20 mouse cellular contexts compared by ENCODE assay signal in genomic region chr2:79695939-79696338, GRCm38 (mm10). TPM values are rescaled to one million over a fixed set of nuclear protein-coding genes. Genes with fewer than 3 reads are reported as not detected.
A peak's percentile ranks its signal among the peaks of the same experiment; 100 is the strongest.
DNase-seq lines count a peak whose midpoint lies in the region; ATAC-seq lines count a peak whose summit lies in the region.
"Had no signal": no experiment of that assay in that cellular context is flagged by ENCODE, and none has a peak within 500 bp of the region (broad histone marks: within the 10 kb centered on the region; RNA-seq: fewer than 3 reads in every experiment).

No protein-coding gene starts in this region.

- no peaks in the 10 kb centered on the region for H3K36me3 ChIP-seq in macrophage (ENCODE audit: inconsistent target)
- H3K36me3 ChIP-seq in hindbrain, embryonic 12.5 days: no peaks in the 10 kb centered on the region
- H3K36me3 ChIP-seq: limb, embryonic 12.5 days; midbrain, embryonic 12.5 days had no signal

- 9% methylated on average over 12 of the region's 12 CpGs for WGBS in macrophage (ENCODE audit: missing documents)
- 91% methylated on average over 12 of the region's 12 CpGs for WGBS in hindbrain, embryonic 12.5 days

- no peaks in the 10 kb centered on the region for H3K27me3 ChIP-seq in hindbrain, embryonic 12.5 days
- H3K27me3 ChIP-seq: limb, embryonic 12.5 days; midbrain, embryonic 12.5 days had no signal

- H3K9ac ChIP-seq in hindbrain, embryonic 12.5 days: no peak overlapping the region
- H3K9ac ChIP-seq: limb, embryonic 12.5 days; lung, embryonic 14.5 days; midbrain, embryonic 12.5 days had no signal

- no peak overlapping the region for H3K4me2 ChIP-seq in hindbrain, embryonic 12.5 days (replicated peaks)
- H3K4me2 ChIP-seq: heart, embryonic 11.5 days; limb, embryonic 12.5 days; lung, embryonic 14.5 days; midbrain, embryonic 12.5 days had no signal

- ATAC-seq in hematopoietic stem cell, adult 5-6 weeks (replicated peaks in 1 of 2; ENCODE audit: insufficient read depth in 1 of 2, low FRiP score in 2 of 2, low TSS enrichment in 1 of 2, low read depth in 1 of 2, poor library complexity in 2 of 2, severe bottlenecking in 2 of 2): peak; percentile 78 to 86
- no peak for ATAC-seq in megakaryocyte-erythroid progenitor cell, adult 5-6 weeks (replicated peaks; ENCODE audit: low FRiP score, low TSS enrichment, poor library complexity, severe bottlenecking)
- ATAC-seq in hindbrain, embryonic 12.5 days (ENCODE audit: low FRiP score): no peak
- ATAC-seq: hindbrain, embryonic 16.5 days had no signal

- peak; percentile 11 for DNase-seq in 416B (ENCODE audit: low read depth)
- peak; percentile 71 for DNase-seq in A20 (ENCODE audit: low read depth, low spot score)
- DNase-seq in ovary, postnatal 36 days (ENCODE audit: low spot score): no peak
- DNase-seq in cerebellum, postnatal 36 days: no peak
- DNase-seq: adrenal gland, postnatal 10 days; cerebellum, adult 2 months; gastrocnemius, postnatal 25 days; heart, postnatal 14 days; kidney, adult 11 months; lung, embryonic 14.5 days; thymus, postnatal 4 days had no signal

- no peaks in the 10 kb centered on the region for H3K4me1 ChIP-seq in hindbrain, embryonic 12.5 days
- H3K4me1 ChIP-seq: limb, embryonic 12.5 days; midbrain, embryonic 12.5 days had no signal

- H3K27ac ChIP-seq in macrophage: peak overlapping the region; percentile 87
- no peak overlapping the region for H3K27ac ChIP-seq in hindbrain, embryonic 12.5 days
- H3K27ac ChIP-seq: kidney, postnatal 0 days; limb, embryonic 12.5 days; midbrain, embryonic 12.5 days had no signal

- no peak overlapping the region for H3K4me3 ChIP-seq in macrophage (ENCODE audit: inconsistent target)
- no peak overlapping the region for H3K4me3 ChIP-seq in hindbrain, embryonic 12.5 days
- H3K4me3 ChIP-seq: limb, embryonic 12.5 days; midbrain, embryonic 12.5 days had no signal

- H3K79me2 ChIP-seq in macrophage (ENCODE audit: inconsistent target): no peaks in the 10 kb centered on the region

- H3K9me3 ChIP-seq in hindbrain, embryonic 12.5 days (replicated peaks): no peaks in the 10 kb centered on the region
- H3K9me3 ChIP-seq: limb, embryonic 12.5 days; midbrain, embryonic 12.5 days had no signal

RNA-seq across cellular contexts. Expression of gene Ppp1r1c, which starts 11.6 kb away (rescaled TPM):
- not detected in 2 replicates for total RNA-seq in hematopoietic stem cell, adult 5-6 weeks (2017)
- not detected for total RNA-seq in macrophage (2018; cell fraction: chromatin; rRNA removed)
- total RNA-seq in macrophage (2018; cell fraction: cytosol; rRNA removed): not detected
- 1 to 10 TPM in 1 of 26 experiments, under 1 TPM in 1, not detected in 24; 0.12 to 1.7 TPM for total RNA-seq in macrophage (2018; cell fraction: nucleus; rRNA removed)
- not detected in 3 replicates for polyA plus RNA-seq in macrophage (2018)
- not detected in 2 replicates for total RNA-seq in megakaryocyte-erythroid progenitor cell, adult 5-6 weeks (2014; fragmentation: Nextera tagmentation)
- not detected in 2 replicates for total RNA-seq in megakaryocyte-erythroid progenitor cell, adult 5-6 weeks (2017)
- polyA plus RNA-seq in hindbrain, embryonic 12.5 days (2016; fragmentation: Nextera tagmentation; extraction: Ambion mirVana): 11.2 and 19.4 TPM in 2 replicates
- total RNA-seq: adrenal gland, postnatal 10 days; heart, postnatal 14 days had no signal
- polyA plus RNA-seq: heart, embryonic 11.5 days; lung, embryonic 14.5 days had no signal

Comparison
In these comparisons a context has a peak if more than half of its experiments do, and no peak if none do; other contexts are left out.
1. DNase-seq: peak in 416B (single experiment) and A20 (single experiment); none in ovary, postnatal 36 days (single experiment) and cerebellum, postnatal 36 days (0 of 2).
2. ATAC-seq: peak in hematopoietic stem cell, adult 5-6 weeks (2 of 2); none in megakaryocyte-erythroid progenitor cell, adult 5-6 weeks (single experiment) and hindbrain, embryonic 12.5 days (single experiment).